Mouse (Mus musculus): ENCODE data around the gene Mllt3. TPM values are rescaled to one million over a fixed set of nuclear protein-coding genes. Genes with fewer than 3 reads are reported as not detected.

Gene Mllt3
- polyA plus RNA-seq, 1 experiment, result 15.6 TPM

DNA sequence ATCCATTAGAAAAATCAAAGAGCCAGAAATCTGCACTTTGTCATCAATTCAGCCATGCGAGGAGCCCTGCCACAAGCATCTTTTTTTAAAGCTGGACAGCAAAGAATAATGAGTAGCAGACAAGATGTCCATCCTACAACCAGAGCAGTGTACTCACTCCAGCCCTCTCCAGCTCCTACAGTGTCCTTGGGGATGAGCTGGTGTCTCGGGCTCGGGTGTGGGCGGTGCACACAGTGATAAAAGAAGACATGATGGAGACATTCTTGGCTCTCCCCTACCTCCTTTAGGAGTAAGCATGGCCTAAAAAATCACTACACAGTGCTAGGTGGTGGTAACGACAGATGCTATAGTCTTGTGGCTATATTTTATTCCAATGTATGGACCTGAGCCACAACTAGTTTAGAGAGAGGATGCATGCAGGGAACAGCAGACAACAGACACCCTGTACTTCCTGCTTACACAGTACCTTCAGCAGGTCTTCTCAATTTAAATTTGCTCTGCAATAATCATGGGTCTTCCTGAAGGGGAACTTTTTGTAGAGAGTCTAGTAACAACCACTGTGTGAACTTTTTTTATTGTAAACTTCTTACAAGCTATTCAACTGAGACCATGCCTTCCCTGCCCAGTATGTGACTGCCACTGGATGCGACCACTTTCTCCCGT lies 78.6 kb downstream of the Mllt3 start:
- TF ChIP-seq POLR2A (IDR thresholded peaks at IDR 0.05; ENCODE audit: borderline replicate concordance, control insufficient read depth, low read depth, low read length) (no peak), CTCF (IDR thresholded peaks at IDR 0.05; ENCODE audit: control insufficient read depth, insufficient read depth, low read length) (no peak)
- no peak overlapping the region for H3K4me3 ChIP-seq (replicated peaks; ENCODE audit: control insufficient read depth, low read depth, low read length)
- no peak overlapping the region for H3K27ac ChIP-seq (ENCODE audit: control insufficient read depth, insufficient read depth, low read depth, low read length, poor library complexity)
- WGBS, result 67% methylated on average over 7 of the region's 7 CpGs
- H3K4me1 ChIP-seq (ENCODE audit: control insufficient read depth, insufficient read depth, low read length), result no peaks in the 10 kb centered on the region; the same call in 1 of the 2 replicates

DNA sequence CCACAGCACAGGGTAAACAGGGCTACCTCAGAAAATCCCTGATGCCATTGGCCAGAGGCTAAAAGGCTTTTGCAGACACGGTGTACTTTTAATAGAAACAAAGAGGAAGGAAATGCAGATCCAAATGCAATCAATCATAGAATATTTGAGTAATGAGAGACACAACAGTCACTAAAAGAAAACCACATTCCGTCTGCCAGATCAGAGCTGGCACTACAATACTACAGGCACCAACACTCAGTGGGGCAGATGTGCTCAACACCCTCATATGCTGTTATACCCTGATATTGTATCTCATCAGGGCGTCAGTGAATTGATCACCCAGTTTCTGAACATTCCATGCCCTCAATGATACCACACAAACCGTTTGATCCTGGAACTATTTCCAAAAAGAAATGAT lies 79.4 kb downstream of the Mllt3 start:
- Histone ChIP-seq H3K4me3 (replicated peaks; ENCODE audit: control insufficient read depth, low read depth, low read length) (no peak overlapping the region), H3K27ac (ENCODE audit: control insufficient read depth, insufficient read depth, low read depth, low read length, poor library complexity) (no peak overlapping the region), H3K4me1 (ENCODE audit: control insufficient read depth, insufficient read depth, low read length) (no peaks in the 10 kb centered on the region; the same call in 1 of the 2 replicates)
- TF ChIP-seq POLR2A (IDR thresholded peaks at IDR 0.05; ENCODE audit: borderline replicate concordance, control insufficient read depth, low read depth, low read length) (no peak), CTCF (IDR thresholded peaks at IDR 0.05; ENCODE audit: control insufficient read depth, insufficient read depth, low read length) (no peak)
- 29% methylated on average over 4 of the region's 4 CpGs for WGBS

DNA sequence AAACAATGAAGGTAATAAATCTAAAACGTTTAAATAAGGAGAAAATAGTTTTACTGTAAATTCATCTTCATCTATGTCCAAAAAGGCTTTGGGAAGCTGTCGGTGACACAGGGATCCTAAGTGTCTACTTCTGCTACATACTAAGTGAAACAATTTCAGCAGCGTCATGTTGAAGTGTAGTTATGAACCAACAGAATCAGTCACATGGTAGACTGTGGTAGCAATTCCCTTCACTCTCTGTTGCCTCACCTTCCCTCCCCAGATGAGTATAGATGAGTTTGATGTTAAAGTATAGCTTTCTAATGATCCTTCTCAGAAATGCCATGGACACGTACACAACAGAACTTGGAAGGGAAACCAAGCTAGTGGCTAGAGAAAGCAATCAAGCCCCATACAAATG lies 79.9 kb downstream of the Mllt3 start:
- H3K4me1 ChIP-seq (ENCODE audit: control insufficient read depth, insufficient read depth, low read length), result no peaks in the 10 kb centered on the region; the same call in 1 of the 2 replicates
- no peak overlapping the region for H3K4me3 ChIP-seq (replicated peaks; ENCODE audit: control insufficient read depth, low read depth, low read length)
- no peak overlapping the region for H3K27ac ChIP-seq (ENCODE audit: control insufficient read depth, insufficient read depth, low read depth, low read length, poor library complexity)
- no peak for TF ChIP-seq CTCF (IDR thresholded peaks at IDR 0.05; ENCODE audit: control insufficient read depth, insufficient read depth, low read length)
- TF ChIP-seq POLR2A (IDR thresholded peaks at IDR 0.05; ENCODE audit: borderline replicate concordance, control insufficient read depth, low read depth, low read length), result no peak
- 62% methylated on average over 4 of the region's 4 CpGs for WGBS

DNA sequence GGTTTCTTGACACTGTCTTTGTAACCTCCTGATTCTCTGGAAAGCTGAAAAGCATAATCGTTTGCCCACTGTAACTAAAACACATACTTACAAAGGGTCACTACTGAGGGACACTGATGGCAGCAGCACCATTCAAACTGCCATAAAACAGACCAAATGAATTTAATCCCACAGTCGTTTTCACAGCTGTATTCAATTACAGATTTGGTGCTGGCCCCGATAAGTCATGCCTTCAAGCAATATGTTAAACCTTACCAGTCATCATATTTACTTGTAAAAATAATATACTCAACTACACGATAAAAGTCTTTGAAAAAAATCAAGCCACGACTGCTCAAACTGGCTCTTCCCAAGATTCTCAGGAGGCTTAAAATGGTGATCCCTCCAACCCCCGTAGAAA lies 83.7 kb downstream of the Mllt3 start:
- Histone ChIP-seq H3K27ac (ENCODE audit: control insufficient read depth, insufficient read depth, low read depth, low read length, poor library complexity) (no peak overlapping the region), H3K4me3 (replicated peaks; ENCODE audit: control insufficient read depth, low read depth, low read length) (no peak overlapping the region), H3K4me1 (ENCODE audit: control insufficient read depth, insufficient read depth, low read length) (no peaks in the 10 kb centered on the region; the same call in 1 of the 2 replicates)
- TF ChIP-seq CTCF (IDR thresholded peaks at IDR 0.05; ENCODE audit: control insufficient read depth, insufficient read depth, low read length) (no peak), POLR2A (IDR thresholded peaks at IDR 0.05; ENCODE audit: borderline replicate concordance, control insufficient read depth, low read depth, low read length) (no peak)
- WGBS, result 81% methylated on average over 6 of the region's 6 CpGs

DNA sequence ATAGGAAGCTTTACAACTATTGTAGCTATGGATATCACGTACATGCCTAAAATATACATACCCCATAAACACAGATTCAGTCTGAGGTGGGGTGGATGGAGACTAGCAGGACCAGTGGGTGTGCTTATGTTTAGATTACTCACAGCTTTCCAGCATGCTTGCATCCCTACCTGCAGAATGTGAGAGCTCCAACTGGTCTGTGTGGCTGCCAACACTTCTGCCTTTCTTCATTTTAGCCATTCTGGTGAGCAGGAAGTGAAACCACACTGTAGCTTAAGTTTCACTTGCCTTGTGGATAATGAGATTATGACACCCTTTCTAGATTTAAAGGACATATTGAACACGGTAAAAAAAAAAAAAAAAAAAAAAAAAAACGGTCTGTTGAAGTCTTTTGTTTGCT lies 88.8 kb downstream of the Mllt3 start:
- TF ChIP-seq CTCF (IDR thresholded peaks at IDR 0.05; ENCODE audit: control insufficient read depth, insufficient read depth, low read length) (no peak), POLR2A (IDR thresholded peaks at IDR 0.05; ENCODE audit: borderline replicate concordance, control insufficient read depth, low read depth, low read length) (no peak)
- 27% methylated on average over 3 of the region's 3 CpGs for WGBS
- Histone ChIP-seq H3K4me1 (ENCODE audit: control insufficient read depth, insufficient read depth, low read length) (no peaks in the 10 kb centered on the region; the same call in 1 of the 2 replicates), H3K27ac (ENCODE audit: control insufficient read depth, insufficient read depth, low read depth, low read length, poor library complexity) (no peak overlapping the region), H3K4me3 (replicated peaks; ENCODE audit: control insufficient read depth, low read depth, low read length) (no peak overlapping the region)

DNA sequence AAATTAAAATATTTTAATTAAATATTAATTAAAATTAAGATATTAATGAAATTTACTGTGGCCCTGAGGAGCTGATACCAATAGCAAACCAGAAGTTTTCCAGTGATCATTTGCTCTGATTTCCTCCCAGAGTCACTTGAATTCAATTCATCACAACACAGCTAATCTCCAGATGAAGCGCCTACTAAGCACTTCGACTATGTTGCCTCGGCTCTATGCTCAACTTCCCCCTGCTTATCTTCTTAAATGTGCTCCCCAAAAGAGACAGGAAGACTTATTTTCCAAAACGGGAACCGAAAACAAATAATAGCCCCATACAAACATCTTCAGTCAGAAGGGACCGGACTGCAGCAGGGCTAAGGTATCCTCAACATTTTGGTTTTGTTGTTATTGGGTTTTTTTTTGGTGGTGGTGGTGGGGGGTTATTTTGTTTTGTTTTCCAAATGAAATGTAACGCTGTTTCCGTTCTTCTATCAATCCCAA lies 90.2 kb downstream of the Mllt3 start:
- TF ChIP-seq POLR2A (IDR thresholded peaks at IDR 0.05; ENCODE audit: borderline replicate concordance, control insufficient read depth, low read depth, low read length) (no peak), CTCF (IDR thresholded peaks at IDR 0.05; ENCODE audit: control insufficient read depth, insufficient read depth, low read length) (no peak)
- no peaks in the 10 kb centered on the region; the same call in 1 of the 2 replicates for H3K4me1 ChIP-seq (ENCODE audit: control insufficient read depth, insufficient read depth, low read length)
- no peak overlapping the region for H3K4me3 ChIP-seq (replicated peaks; ENCODE audit: control insufficient read depth, low read depth, low read length)
- no peak overlapping the region for H3K27ac ChIP-seq (ENCODE audit: control insufficient read depth, insufficient read depth, low read depth, low read length, poor library complexity)
- WGBS, result 69% methylated on average over 8 of the region's 8 CpGs

DNA sequence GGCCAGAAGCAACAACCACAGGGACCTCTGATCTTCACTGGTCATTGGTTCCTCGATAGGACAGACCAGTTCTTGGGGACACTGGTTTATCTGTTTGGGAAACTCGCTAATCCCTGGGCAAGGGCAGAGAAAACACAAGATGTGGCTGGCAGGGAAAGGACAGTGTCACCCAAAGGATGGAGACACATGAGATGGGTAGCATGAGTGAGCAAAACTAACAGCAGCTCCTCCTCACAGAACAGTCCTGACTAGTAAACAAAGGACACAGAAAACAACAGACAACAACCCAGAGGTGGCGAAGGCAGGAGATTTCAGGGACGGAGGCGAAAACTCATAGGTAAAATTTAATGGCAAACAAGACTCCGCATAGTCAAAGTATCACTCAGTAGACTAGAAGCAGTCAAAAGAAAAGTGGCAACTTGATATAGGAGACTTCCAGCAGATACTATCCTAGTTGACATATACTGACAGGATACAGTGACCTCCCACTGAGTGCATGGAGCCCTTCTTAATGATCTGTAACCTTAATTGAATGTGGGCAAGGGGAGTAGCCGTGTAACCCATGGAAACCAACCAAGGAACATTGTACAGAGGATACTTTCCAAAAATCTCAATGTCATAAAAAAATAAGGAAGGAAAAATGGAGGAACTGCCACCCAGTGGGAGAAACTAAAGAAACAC lies 93.5 kb downstream of the Mllt3 start:
- TF ChIP-seq POLR2A (IDR thresholded peaks at IDR 0.05; ENCODE audit: borderline replicate concordance, control insufficient read depth, low read depth, low read length), result no peak
- no peak for TF ChIP-seq CTCF (IDR thresholded peaks at IDR 0.05; ENCODE audit: control insufficient read depth, insufficient read depth, low read length)
- no peaks in the 10 kb centered on the region; the same call in 1 of the 2 replicates for H3K4me1 ChIP-seq (ENCODE audit: control insufficient read depth, insufficient read depth, low read length)
- no peak overlapping the region for H3K4me3 ChIP-seq (replicated peaks; ENCODE audit: control insufficient read depth, low read depth, low read length)
- 81% methylated on average over 7 of the region's 7 CpGs for WGBS
- no peak overlapping the region for H3K27ac ChIP-seq (ENCODE audit: control insufficient read depth, insufficient read depth, low read depth, low read length, poor library complexity)

DNA sequence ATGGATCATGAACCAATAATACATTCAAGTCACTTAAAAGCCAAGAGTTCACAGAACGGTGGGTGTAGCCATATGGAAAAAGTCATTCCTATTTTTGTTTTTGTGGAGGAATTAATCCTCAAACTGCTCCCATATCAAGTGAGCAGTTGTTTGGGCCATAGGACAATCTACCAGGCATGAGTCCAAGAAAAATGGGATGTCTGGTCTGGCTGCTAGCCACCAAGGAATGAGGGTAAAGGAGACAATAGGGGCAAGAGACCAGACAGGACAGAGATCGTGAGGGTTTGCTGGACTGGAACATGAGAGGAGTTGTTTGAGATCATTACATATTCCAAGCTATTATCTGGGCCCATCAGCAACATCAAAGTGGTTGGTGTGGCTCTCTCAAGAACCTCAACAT lies 96.8 kb downstream of the Mllt3 start:
- Histone ChIP-seq H3K4me1 (ENCODE audit: control insufficient read depth, insufficient read depth, low read length) (no peaks in the 10 kb centered on the region), H3K4me3 (replicated peaks; ENCODE audit: control insufficient read depth, low read depth, low read length) (no peak overlapping the region), H3K27ac (ENCODE audit: control insufficient read depth, insufficient read depth, low read depth, low read length, poor library complexity) (no peak overlapping the region)
- WGBS, result 85% methylated on average over 2 of the region's 2 CpGs
- TF ChIP-seq POLR2A (IDR thresholded peaks at IDR 0.05; ENCODE audit: borderline replicate concordance, control insufficient read depth, low read depth, low read length) (no peak), CTCF (IDR thresholded peaks at IDR 0.05; ENCODE audit: control insufficient read depth, insufficient read depth, low read length) (no peak)
